Mouse (Mus musculus) fat pad, adult 2 months (tissue): ENCODE data around the gene Tmem25.

Experiments
- DNase-seq: peaks from one replicate; pipeline ENCODE4 v3.0.0-alpha.2; 2011; ENCODE audit warnings: low read depth, low spot score; ENCODE audit errors: extremely low read depth

The Tmem25 gene

GRCm38 (mm10) chr9:44799102-44799957, at the start of gene Tmem25:
Gene Tmem25 (minus strand): TSS chr9:44799307.
- peak; percentile 21 for DNase-seq

GRCm38 (mm10) chr9:44847446-44847845, 48.3 kb upstream of the Tmem25 start:
- DNase-seq = no peak

GRCm38 (mm10) chr9:44841241-44841640, 42.1 kb upstream of the Tmem25 start:
- DNase-seq = no peak

- DNase-seq = no peak
Measured at GRCm38 (mm10) chr9:44836439-44836838, 37.3 kb upstream of the Tmem25 start.

GRCm38 (mm10) chr9:44832356-44832755, 33.2 kb upstream of the Tmem25 start:
- no peak for DNase-seq

- DNase-seq = no peak
Measured at GRCm38 (mm10) chr9:44830506-44830905, 31.4 kb upstream of the Tmem25 start.

- DNase-seq = no peak
Measured at GRCm38 (mm10) chr9:44828944-44829343, 29.8 kb upstream of the Tmem25 start.

GRCm38 (mm10) chr9:44826660-44827059, 27.6 kb upstream of the Tmem25 start:
- DNase-seq = no peak

- DNase-seq = no peak
Measured at GRCm38 (mm10) chr9:44819920-44820827, 21.1 kb upstream of the Tmem25 start.

- no peak for DNase-seq
Measured at GRCm38 (mm10) chr9:44817522-44817921, 18.4 kb upstream of the Tmem25 start.

GRCm38 (mm10) chr9:44814179-44814578, 15.1 kb upstream of the Tmem25 start:
- DNase-seq = no peak

GRCm38 (mm10) chr9:44810316-44810715, 11.2 kb upstream of the Tmem25 start:
- no peak for DNase-seq

- no peak for DNase-seq
Measured at GRCm38 (mm10) chr9:44807778-44808177, 8.7 kb upstream of the Tmem25 start.

- DNase-seq = no peak
Measured at GRCm38 (mm10) chr9:44807141-44807540, 8.0 kb upstream of the Tmem25 start.

GRCm38 (mm10) chr9:44805536-44805935, 6.4 kb upstream of the Tmem25 start:
- DNase-seq = no peak

GRCm38 (mm10) chr9:44804678-44805077, 5.6 kb upstream of the Tmem25 start:
- no peak for DNase-seq

- no peak for DNase-seq
Measured at GRCm38 (mm10) chr9:44802808-44803450, 3.8 kb upstream of the Tmem25 start, which contains the start of gene Ttc36. Gene Ttc36 (minus strand): TSS chr9:44803072.

GRCm38 (mm10) chr9:44801669-44802068, 2.6 kb upstream of the Tmem25 start:
- no peak for DNase-seq

- no peak for DNase-seq
Measured at GRCm38 (mm10) chr9:44799958-44800324, 834 bp upstream of the Tmem25 start.

- DNase-seq = no peak
Measured at GRCm38 (mm10) chr9:44798298-44798697, 809 bp downstream of the Tmem25 start.

- no peak for DNase-seq
Measured at GRCm38 (mm10) chr9:44792842-44793241, 6.3 kb downstream of the Tmem25 start.
